ENCODE assay signal across 10 mouse cellular contexts in genomic region chr7:145056320-145056719, GRCm38 (mm10).
DNase-seq lines count a peak whose midpoint lies in the region; ATAC-seq lines count a peak whose summit lies in the region.
"Had no signal": no experiment of that assay in that cellular context is flagged by ENCODE, and none has a peak within 500 bp of the region (broad histone marks: within the 10 kb centered on the region; RNA-seq: fewer than 3 reads in every experiment).

No protein-coding gene starts in this region.

- no peaks in the 10 kb centered on the region for H3K36me3 ChIP-seq in embryonic facial prominence, embryonic 14.5 days (ENCODE audit: control insufficient read depth, insufficient read depth, low read length)
- H3K36me3 ChIP-seq in stomach, embryonic 16.5 days (ENCODE audit: control insufficient read depth, insufficient read depth, low read length) = no peaks in the 10 kb centered on the region
- H3K36me3 ChIP-seq: G1E; intestine, embryonic 15.5 days; midbrain, embryonic 12.5 days had no signal

- H3K27me3 ChIP-seq in embryonic facial prominence, embryonic 14.5 days (replicated peaks; ENCODE audit: control insufficient read depth, insufficient read depth, low read length) = no peaks in the 10 kb centered on the region
- no peaks in the 10 kb centered on the region for H3K27me3 ChIP-seq in stomach, embryonic 16.5 days (ENCODE audit: control insufficient read depth, insufficient read depth, low read length)
- H3K27me3 ChIP-seq: intestine, embryonic 15.5 days; midbrain, embryonic 12.5 days had no signal

- H3K27ac ChIP-seq in embryonic facial prominence, embryonic 14.5 days (replicated peaks; ENCODE audit: low read depth, low read length) = no peak overlapping the region
- H3K27ac ChIP-seq in stomach, embryonic 16.5 days (ENCODE audit: low read length) = no peak overlapping the region
- H3K27ac ChIP-seq: intestine, embryonic 15.5 days; midbrain, embryonic 12.5 days had no signal

- no peaks in the 10 kb centered on the region for H3K9me3 ChIP-seq in embryonic facial prominence, embryonic 14.5 days (ENCODE audit: control insufficient read depth, low read length)
- no peaks in the 10 kb centered on the region for H3K9me3 ChIP-seq in stomach, embryonic 16.5 days (replicated peaks; ENCODE audit: control insufficient read depth, low read length)
- H3K9me3 ChIP-seq: G1E; intestine, embryonic 15.5 days had no signal

- no peak overlapping the region for H3K4me3 ChIP-seq in embryonic facial prominence, embryonic 14.5 days (ENCODE audit: low read depth, low read length)
- no peak overlapping the region for H3K4me3 ChIP-seq in stomach, embryonic 16.5 days (replicated peaks; ENCODE audit: low read length)
- H3K4me3 ChIP-seq: intestine, embryonic 15.5 days; midbrain, embryonic 12.5 days had no signal

- peak; percentile 80 for DNase-seq in retina, postnatal 1 day
- no peak for DNase-seq in retina, embryonic 14.5 days (ENCODE audit: low spot score)
- DNase-seq in embryonic facial prominence, embryonic 14.5 days (ENCODE audit: low spot score) = peak; percentile 88
- peak; percentile 14 to 21 for DNase-seq in kidney, postnatal 36 days
- no peak for DNase-seq in spleen, postnatal 4 days (ENCODE audit: low spot score in 2 of 2)
- no peak for DNase-seq in heart, adult 8-10 months (ENCODE audit: low spot score)

- H3K9ac ChIP-seq in embryonic facial prominence, embryonic 14.5 days (ENCODE audit: low read depth, low read length) = no peak overlapping the region
- H3K9ac ChIP-seq in stomach, embryonic 16.5 days (ENCODE audit: low read length) = no peak overlapping the region
- H3K9ac ChIP-seq: intestine, embryonic 15.5 days; midbrain, embryonic 12.5 days had no signal

- no peak overlapping the region for H3K4me2 ChIP-seq in embryonic facial prominence, embryonic 14.5 days (ENCODE audit: low read depth, low read length)
- no peak overlapping the region for H3K4me2 ChIP-seq in stomach, embryonic 16.5 days (ENCODE audit: low read depth, low read length)
- H3K4me2 ChIP-seq: intestine, embryonic 15.5 days; midbrain, embryonic 12.5 days had no signal

- WGBS in embryonic facial prominence, embryonic 14.5 days = 28% methylated on average over 7 of the region's 7 CpGs
- 36% methylated on average over 7 of the region's 7 CpGs for WGBS in stomach, embryonic 16.5 days

- H3K4me1 ChIP-seq in embryonic facial prominence, embryonic 14.5 days (ENCODE audit: control insufficient read depth, insufficient read depth, low read length) = peaks cover 4% of the 10 kb centered on the region; the same call in 1 of the 2 replicates
- H3K4me1 ChIP-seq in stomach, embryonic 16.5 days (ENCODE audit: control insufficient read depth, insufficient read depth, low read length) = peaks cover 6% of the 10 kb centered on the region; the same call in 1 of the 2 replicates
- H3K4me1 ChIP-seq: intestine, embryonic 15.5 days; midbrain, embryonic 12.5 days had no signal

- ATAC-seq in embryonic facial prominence, embryonic 14.5 days (ENCODE audit: low read depth) = peak; percentile 86
- ATAC-seq in stomach, embryonic 16.5 days (ENCODE audit: insufficient read depth, low FRiP score) = peak; percentile 65; the same call in 1 of the 2 replicates
- ATAC-seq: intestine, embryonic 15.5 days had no signal

Comparison
In these comparisons a context has a peak if more than half of its experiments do, and no peak if none do; other contexts are left out.
1. DNase-seq: peak in retina, postnatal 1 day (single experiment), embryonic facial prominence, embryonic 14.5 days (single experiment) and kidney, postnatal 36 days (2 of 2); none in retina, embryonic 14.5 days (single experiment), spleen, postnatal 4 days (0 of 2) and heart, adult 8-10 months (single experiment).